Mouse (Mus musculus) stomach, postnatal 0 days (tissue): ENCODE measurements at regions not wholly inside any gene's neighbourhood (a gene's known extent, or its start where the extent isn't known, plus 50 kb on each side); places are given as distances from the start of the nearest gene placed in this dataset.

Experiments
- ATAC-seq: fragments of 200-750 bp; cut with Nextera tagmentation; 2 replicates; pipeline ENCODE4 v1.8.0; 2017; ENCODE audit not compliant: low FRiP score, low TSS enrichment
- DNase-seq: peaks from one replicate; pipeline ENCODE4 v3.0.0-alpha.2; 2016; ENCODE audit warnings: low spot score
- H3K27ac ChIP-seq: fragments of 300-500 bp; sonication (generic); replicated peaks from 2 replicates; pipeline ENCODE4 v1.5.1; 2014; ENCODE audit warnings: mild to moderate bottlenecking, control low read depth
- H3K27me3 ChIP-seq: fragments of 300-500 bp; sonication (generic); 2 replicates; pipeline ENCODE4 v1.6.1; 2014; ENCODE audit warnings: low read length; ENCODE audit not compliant: control insufficient read depth, insufficient read depth
- H3K36me3 ChIP-seq: fragments of 300-500 bp; sonication (generic); 2 replicates; pipeline ENCODE4 v1.6.1; 2014; ENCODE audit warnings: low read length, mixed read lengths; ENCODE audit not compliant: control insufficient read depth, insufficient read depth
- H3K4me1 ChIP-seq: fragments of 300-500 bp; sonication (generic); replicated peaks from 2 replicates; pipeline ENCODE4 v1.6.1; 2014; ENCODE audit warnings: antibody characterized with exemption; ENCODE audit not compliant: control insufficient read depth, insufficient read depth
- H3K4me2 ChIP-seq: fragments of 300-500 bp; sonication (generic); replicated peaks from 2 replicates; pipeline ENCODE4 v1.6.1; 2014; ENCODE audit warnings: low read depth, mild to moderate bottlenecking, control low read depth, moderate library complexity
- H3K4me3 ChIP-seq: fragments of 300-500 bp; sonication (generic); 2 replicates; pipeline ENCODE4 v1.5.1; 2014; ENCODE audit warnings: low read depth, low read length, control low read depth
- H3K9ac ChIP-seq: fragments of 300-500 bp; sonication (generic); 2 replicates; pipeline ENCODE4 v1.6.1; 2014; ENCODE audit warnings: mild to moderate bottlenecking, low read length, control low read depth, mixed read lengths
- H3K9me3 ChIP-seq: fragments of 300-500 bp; sonication (generic); 2 replicates; pipeline ENCODE4 v1.6.1; 2016; ENCODE audit warnings: low read length; ENCODE audit not compliant: control insufficient read depth
- CTCF ChIP-seq: IDR thresholded peaks from 2 replicates; pipeline ENCODE4 v1.5.1; 2016; ENCODE audit warnings: antibody characterized with exemption, low read depth, mild to moderate bottlenecking, moderate library complexity
- EP300 ChIP-seq: optimal IDR thresholded peaks from 2 replicates; pipeline ENCODE3; 2016; ENCODE audit warnings: antibody characterized with exemption
- WGBS: fragments of 180-500 bp; shearing (Covaris S2); extraction: QIAGEN DNeasy Blood & Tissue Kit; methylation state at CpG from one replicate; pipeline ENCODE4 v1.1.7; 2014; 5-methylcytosine and 5-hydroxymethylcytosine counted together

DNA sequence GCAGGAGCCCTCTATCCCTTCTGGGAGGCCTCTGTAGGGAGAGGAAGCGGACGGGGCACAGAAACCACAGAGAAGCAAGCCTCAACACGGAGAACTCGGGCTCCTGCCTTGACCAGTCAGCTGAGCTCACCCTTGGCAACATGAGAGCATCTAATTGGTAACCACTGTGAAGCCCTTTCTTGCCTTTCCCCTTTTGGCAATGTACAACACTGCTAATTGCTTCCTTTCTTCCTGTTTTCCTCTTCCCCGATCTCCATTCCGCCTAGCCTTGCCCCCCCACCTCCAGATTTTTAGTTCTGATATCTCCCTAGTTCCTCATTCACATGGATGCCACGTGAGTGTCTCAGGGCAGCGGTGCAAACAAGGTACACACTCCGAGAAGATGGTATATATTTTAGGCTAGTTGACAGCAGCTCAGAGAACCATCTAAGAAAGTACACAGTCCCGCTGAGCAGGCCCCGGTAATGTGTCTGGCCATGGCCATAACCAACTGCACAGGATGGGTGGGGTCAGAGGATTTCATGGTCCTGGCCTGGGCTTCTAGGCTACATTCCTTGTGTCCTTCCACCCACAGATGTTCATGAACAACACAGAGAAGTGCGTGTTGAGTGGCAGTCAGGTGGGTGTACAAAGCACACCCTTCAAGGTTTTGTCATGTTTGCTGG lies 103.4 kb downstream of the Cxcl12 start:
- 71% methylated on average over 12 of the region's 12 CpGs for WGBS
- no peak overlapping the region for H3K9ac ChIP-seq
- H3K36me3 ChIP-seq = no peaks in the 10 kb centered on the region
- no peaks in the 10 kb centered on the region for H3K4me1 ChIP-seq
- ATAC-seq = no peak
- H3K9me3 ChIP-seq = no peaks in the 10 kb centered on the region
- TF ChIP-seq EP300 (no peak), CTCF (no peak)
- no peaks in the 10 kb centered on the region for H3K27me3 ChIP-seq
- H3K4me3 ChIP-seq = no peak overlapping the region
- DNase-seq = peak; percentile 9
- no peak overlapping the region for H3K27ac ChIP-seq
- no peak overlapping the region for H3K4me2 ChIP-seq

DNA sequence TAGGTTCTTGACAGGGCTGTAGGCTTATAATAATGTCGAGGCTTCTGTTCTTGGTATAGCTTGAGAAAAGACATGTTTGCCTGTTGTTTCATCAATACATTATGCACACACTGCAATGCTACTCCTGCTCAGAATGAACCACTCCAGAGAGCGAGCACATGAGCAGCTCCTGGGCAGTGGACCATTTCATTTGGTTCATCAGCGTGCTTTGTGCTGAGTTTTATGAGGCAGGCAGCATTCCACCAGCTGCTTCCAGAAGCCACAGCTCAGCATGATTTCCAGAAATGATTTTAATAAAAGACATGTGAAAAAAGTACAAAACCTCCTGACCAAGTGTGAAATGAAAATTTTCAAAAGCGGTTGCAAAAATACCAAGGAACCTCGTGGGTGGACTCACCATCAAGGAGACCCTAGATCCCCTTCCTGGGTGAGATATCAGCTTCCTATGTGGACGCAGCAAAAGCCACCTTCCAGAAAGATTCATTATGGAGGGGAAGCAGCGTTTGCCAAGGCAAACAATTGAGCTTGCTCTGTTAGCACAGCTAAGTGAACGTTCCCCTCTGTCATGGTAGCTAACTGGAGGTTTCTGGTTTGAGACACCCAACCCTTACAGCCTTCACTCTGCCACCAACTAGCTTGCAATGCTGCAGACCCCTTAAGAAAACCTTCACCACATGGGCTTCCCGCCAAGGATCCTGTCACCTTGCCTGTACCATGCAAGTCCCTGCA lies 104.1 kb downstream of the Cxcl12 start:
- 70% methylated on average over 9 of the region's 9 CpGs for WGBS
- no peak overlapping the region for H3K9ac ChIP-seq
- no peak for ATAC-seq
- H3K27ac ChIP-seq = no peak overlapping the region
- H3K27me3 ChIP-seq = no peaks in the 10 kb centered on the region
- TF ChIP-seq CTCF (no peak), EP300 (no peak)
- peak; percentile 9 for DNase-seq
- no peak overlapping the region for H3K4me3 ChIP-seq
- H3K4me1 ChIP-seq = no peaks in the 10 kb centered on the region
- H3K4me2 ChIP-seq = no peak overlapping the region
- no peaks in the 10 kb centered on the region for H3K36me3 ChIP-seq
- H3K9me3 ChIP-seq = no peaks in the 10 kb centered on the region

DNA sequence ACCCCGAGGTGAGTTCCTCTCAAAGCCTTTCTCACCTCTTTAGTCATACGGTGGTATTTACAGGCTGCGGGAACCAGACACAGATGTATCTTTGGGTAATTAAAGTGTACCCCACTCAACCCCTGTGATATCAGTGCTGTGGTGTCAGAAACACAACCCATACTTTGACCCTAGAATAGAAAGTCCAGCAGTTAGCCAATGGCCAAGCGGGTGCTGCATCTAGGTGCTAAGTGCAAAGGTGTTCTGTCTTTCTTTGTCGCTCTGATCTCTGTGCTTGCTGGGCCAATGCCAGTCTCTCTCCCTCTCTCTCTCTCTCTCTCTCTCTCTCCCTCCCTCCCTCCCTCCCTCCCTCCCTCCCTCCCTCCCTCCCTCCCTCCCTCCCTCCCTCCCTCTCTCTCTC lies 107.6 kb downstream of the Cxcl12 start:
- H3K9me3 ChIP-seq = no peaks in the 10 kb centered on the region
- H3K4me1 ChIP-seq = no peaks in the 10 kb centered on the region
- H3K9ac ChIP-seq = no peak overlapping the region
- DNase-seq (peak; percentile 4), ATAC-seq (no peak)
- H3K27ac ChIP-seq = no peak overlapping the region
- whole genome bisulfite sequencing = 87% methylated on average over 5 of the region's 5 CpGs
- no peak overlapping the region for H3K4me3 ChIP-seq
- H3K4me2 ChIP-seq = no peak overlapping the region
- H3K27me3 ChIP-seq = no peaks in the 10 kb centered on the region
- no peaks in the 10 kb centered on the region for H3K36me3 ChIP-seq
- TF ChIP-seq CTCF (no peak), EP300 (no peak)

DNA sequence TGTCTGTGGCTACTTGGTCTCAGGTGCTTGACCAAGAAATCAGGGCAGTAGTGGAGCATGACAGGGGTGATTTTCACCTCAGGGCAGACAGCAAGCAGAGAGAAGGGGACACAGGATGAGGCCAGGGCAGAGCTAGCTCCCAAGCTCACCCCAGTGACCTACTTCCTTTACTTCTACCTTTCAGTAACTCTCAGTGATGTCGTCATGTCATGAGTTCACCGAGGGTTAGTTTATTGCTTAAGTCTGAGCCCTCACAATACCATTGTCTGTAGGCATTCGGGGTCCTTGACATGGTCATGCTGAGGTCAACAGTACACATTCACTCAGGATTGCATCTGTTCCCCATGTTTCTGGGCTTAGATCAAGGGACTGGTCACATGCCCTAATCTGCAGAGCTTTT lies 108.5 kb downstream of the Cxcl12 start:
- ATAC-seq (no peak), DNase-seq (peak; percentile 3)
- Histone ChIP-seq H3K9me3 (no peaks in the 10 kb centered on the region), H3K4me3 (no peak overlapping the region), H3K27me3 (no peaks in the 10 kb centered on the region), H3K36me3 (no peaks in the 10 kb centered on the region), H3K27ac (no peak overlapping the region), H3K4me1 (no peaks in the 10 kb centered on the region), H3K4me2 (no peak overlapping the region), H3K9ac (no peak overlapping the region)
- whole genome bisulfite sequencing = 70% methylated on average over 3 of the region's 3 CpGs
- no peak for TF ChIP-seq CTCF
- TF ChIP-seq EP300 = no peak

DNA sequence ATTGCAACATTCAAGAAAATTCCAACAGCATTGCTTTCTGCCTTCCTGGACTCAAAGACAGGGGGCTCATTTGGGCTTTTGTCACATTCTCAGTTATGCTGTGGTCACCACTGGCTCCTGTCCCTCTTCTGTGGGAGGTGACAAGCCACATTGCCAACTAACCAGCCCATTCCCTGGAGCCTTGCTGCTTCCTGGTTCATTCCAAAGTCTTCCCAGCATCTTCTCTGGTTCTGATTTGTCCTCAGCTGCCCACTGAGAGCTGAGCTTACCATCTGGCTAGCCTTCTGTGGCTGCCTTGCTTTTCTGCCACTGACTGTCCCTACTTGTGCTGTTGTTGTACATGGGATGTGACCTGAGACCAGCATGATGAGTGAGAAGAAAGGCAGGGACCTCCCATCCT lies 111.0 kb downstream of the Cxcl12 start:
- no peak overlapping the region for H3K4me2 ChIP-seq
- no peaks in the 10 kb centered on the region for H3K27me3 ChIP-seq
- TF ChIP-seq EP300 = no peak
- H3K9me3 ChIP-seq = no peaks in the 10 kb centered on the region
- DNase-seq (no peak), ATAC-seq (no peak)
- H3K9ac ChIP-seq = no peak overlapping the region
- no peaks in the 10 kb centered on the region for H3K36me3 ChIP-seq
- no peak overlapping the region for H3K4me3 ChIP-seq
- H3K4me1 ChIP-seq = no peaks in the 10 kb centered on the region
- H3K27ac ChIP-seq = no peak overlapping the region

DNA sequence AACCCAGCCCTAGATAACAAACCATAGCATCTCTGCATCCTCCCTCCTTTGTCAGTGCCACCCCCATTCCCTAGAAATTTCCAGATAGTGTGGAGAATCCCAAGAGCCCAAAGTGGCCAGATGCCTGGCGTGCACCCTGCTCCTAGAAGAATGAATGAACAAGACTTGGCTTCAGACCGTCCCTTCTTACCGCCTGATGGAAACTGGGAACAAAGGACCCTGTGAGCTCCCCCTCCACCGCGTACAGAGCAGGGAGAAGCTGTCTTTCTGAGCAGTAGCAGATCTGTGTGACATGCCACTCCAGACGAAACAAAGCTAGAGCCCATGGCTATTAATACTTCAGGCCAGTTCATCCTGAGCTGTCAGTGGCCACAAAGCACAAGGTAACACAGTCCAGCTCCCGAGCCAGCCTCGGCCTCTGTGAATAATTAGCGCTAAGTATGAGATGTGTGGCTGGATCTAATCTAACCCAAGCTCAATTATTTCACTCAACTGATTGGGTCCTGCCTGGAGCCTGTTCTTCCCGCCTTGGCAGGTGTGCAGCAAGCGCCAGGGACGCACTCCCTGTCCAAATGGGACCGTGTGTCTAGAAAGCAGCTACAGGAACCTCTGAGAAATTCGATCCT lies 111.6 kb downstream of the Cxcl12 start:
- no peaks in the 10 kb centered on the region for H3K4me1 ChIP-seq
- no peak overlapping the region for H3K4me3 ChIP-seq
- no peak overlapping the region for H3K4me2 ChIP-seq
- no peaks in the 10 kb centered on the region for H3K36me3 ChIP-seq
- H3K9me3 ChIP-seq = no peaks in the 10 kb centered on the region
- ATAC-seq = no peak
- H3K27ac ChIP-seq = no peak overlapping the region
- no peak for TF ChIP-seq CTCF
- TF ChIP-seq EP300 = no peak
- WGBS = 55% methylated on average over 14 of the region's 14 CpGs
- DNase-seq = no peak
- H3K9ac ChIP-seq = no peak overlapping the region
- H3K27me3 ChIP-seq = no peaks in the 10 kb centered on the region
